Comparison of ENCODE assay signal across 8 mouse cellular contexts in the genomic region with DNA sequence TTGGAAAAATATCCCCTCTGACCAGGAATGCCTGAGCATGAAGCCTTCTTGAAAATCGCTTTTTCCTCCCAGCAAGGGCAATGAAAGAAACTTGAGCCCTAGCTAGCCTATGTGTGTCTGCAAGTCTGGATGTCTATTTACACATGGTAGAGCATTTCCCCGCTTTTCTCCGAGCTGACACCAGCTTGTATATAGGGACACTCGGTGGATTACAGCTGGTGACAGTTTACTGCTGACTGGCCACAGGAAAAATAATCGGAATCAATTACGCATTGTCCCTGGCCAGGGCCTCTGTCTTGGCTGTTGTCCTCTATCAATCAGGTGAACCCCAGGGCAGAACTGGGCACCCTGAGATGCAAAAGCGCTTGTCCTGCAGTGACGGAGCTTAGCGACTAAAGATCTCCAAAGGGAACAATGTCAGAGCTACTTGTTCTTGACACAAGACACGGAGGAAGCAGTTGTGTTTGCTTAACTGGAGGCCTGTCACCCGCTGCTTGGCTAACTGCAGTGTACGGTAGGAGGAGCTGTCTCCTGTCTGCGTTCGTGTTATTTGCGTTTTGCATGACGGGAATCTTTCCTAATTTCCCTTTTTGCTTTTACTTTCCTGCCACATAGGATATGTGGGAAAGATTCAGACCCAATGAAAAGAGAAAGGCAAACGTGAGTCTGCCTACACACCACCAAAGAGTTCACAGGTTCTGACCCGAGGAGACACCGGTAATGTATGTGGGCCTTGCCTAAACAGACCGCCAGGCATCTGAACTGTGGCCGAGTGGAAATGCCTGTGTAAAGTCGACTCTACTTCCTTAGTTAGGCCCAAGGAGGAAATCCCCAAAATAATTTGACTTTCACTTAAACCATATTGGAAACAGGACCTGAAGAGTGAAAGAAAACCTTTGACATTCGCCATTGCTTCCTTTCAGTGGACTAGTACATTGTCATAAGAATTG. TPM values are rescaled to one million over a fixed set of nuclear protein-coding genes. Genes with fewer than 3 reads are reported as not detected.
A peak's percentile ranks its signal among the peaks of the same experiment; 100 is the strongest.
DNase-seq lines count a peak whose midpoint lies in the region; ATAC-seq and TF ChIP-seq lines count a peak whose summit lies in the region.

No protein-coding gene starts in this region.

- TF ChIP-seq CTCF in lung, embryonic 14.5 days (IDR thresholded peaks at IDR 0.05; ENCODE audit: low read depth) = peak; percentile 85

- H3K4me3 ChIP-seq in brown adipose tissue, adult 24 weeks (ENCODE audit: insufficient read depth, low read depth, low read length) = peak overlapping the region; percentile 53
- H3K4me3 ChIP-seq in heart, embryonic 10.5 days = no peak overlapping the region
- H3K4me3 ChIP-seq in lung, embryonic 14.5 days (ENCODE audit: low read depth, low read length) = peak overlapping the region; percentile 5; the same call in 1 of the 2 replicates
- H3K4me3 ChIP-seq in neural tube, embryonic 15.5 days (replicated peaks) = no peak overlapping the region

- no peaks in the 10 kb centered on the region for H3K4me1 ChIP-seq in brown adipose tissue, adult 24 weeks (ENCODE audit: control insufficient read depth, insufficient read depth, insufficient read length, low read length)
- H3K4me1 ChIP-seq in heart, embryonic 10.5 days = peaks cover 45% of the 10 kb centered on the region
- H3K4me1 ChIP-seq in lung, embryonic 14.5 days (ENCODE audit: insufficient read depth) = peaks cover 30% of the 10 kb centered on the region
- peaks cover 26% of the 10 kb centered on the region for H3K4me1 ChIP-seq in neural tube, embryonic 15.5 days

- H3K27ac ChIP-seq in brown adipose tissue, adult 24 weeks (replicated peaks; ENCODE audit: low read depth, low read length) = peak overlapping the region; percentile 94
- peak overlapping the region; percentile 83 for H3K27ac ChIP-seq in heart, embryonic 10.5 days
- peak overlapping the region; percentile 94 for H3K27ac ChIP-seq in lung, embryonic 14.5 days (ENCODE audit: low read depth)
- H3K27ac ChIP-seq in neural tube, embryonic 15.5 days (replicated peaks) = peak overlapping the region; percentile 52

- peak; percentile 45 for DNase-seq in CD4-positive, CD25-positive, alpha-beta regulatory T cell, adult 2 months (ENCODE audit: low read depth, low spot score)
- DNase-seq in heart, embryonic 10.5 days (ENCODE audit: low spot score) = no peak
- DNase-seq in kidney, adult 8-10 months = peak; percentile 53
- peak; percentile 89 for DNase-seq in lung, embryonic 14.5 days
- DNase-seq in left cerebral cortex, adult 11 months (ENCODE audit: low spot score) = no peak

- H3K4me2 ChIP-seq in lung, embryonic 14.5 days = peak overlapping the region; percentile 48
- peak overlapping the region; percentile 15; the same call in 1 of the 2 replicates for H3K4me2 ChIP-seq in neural tube, embryonic 15.5 days

- ATAC-seq in CD4-positive, CD25-positive, alpha-beta regulatory T cell, adult 4 months = no peak
- peak; percentile 74 for ATAC-seq in lung, embryonic 14.5 days (ENCODE audit: insufficient read depth)
- ATAC-seq in neural tube, embryonic 15.5 days (ENCODE audit: low FRiP score) = no peak

- no peaks in the 10 kb centered on the region for H3K9me3 ChIP-seq in heart, embryonic 10.5 days
- no peaks in the 10 kb centered on the region for H3K9me3 ChIP-seq in lung, embryonic 14.5 days (ENCODE audit: low read depth, low read length)
- H3K9me3 ChIP-seq in neural tube, embryonic 15.5 days (replicated peaks) = no peaks in the 10 kb centered on the region

- H3K36me3 ChIP-seq in heart, embryonic 10.5 days = no peaks in the 10 kb centered on the region
- H3K36me3 ChIP-seq in lung, embryonic 14.5 days (ENCODE audit: insufficient read depth) = no peaks in the 10 kb centered on the region
- no peaks in the 10 kb centered on the region for H3K36me3 ChIP-seq in neural tube, embryonic 15.5 days

- 63% methylated on average over 23 of the region's 23 CpGs for WGBS in heart, embryonic 10.5 days
- 13% methylated on average over 23 of the region's 23 CpGs for WGBS in lung, embryonic 14.5 days
- WGBS in neural tube, embryonic 15.5 days = 44% methylated on average over 23 of the region's 23 CpGs

- no peaks in the 10 kb centered on the region for H3K27me3 ChIP-seq in heart, embryonic 10.5 days (ENCODE audit: insufficient read depth, poor library complexity, severe bottlenecking)
- H3K27me3 ChIP-seq in lung, embryonic 14.5 days (ENCODE audit: insufficient read depth, low read length) = no peaks in the 10 kb centered on the region
- no peaks in the 10 kb centered on the region for H3K27me3 ChIP-seq in neural tube, embryonic 15.5 days (replicated peaks)

- H3K9ac ChIP-seq in lung, embryonic 14.5 days = peak overlapping the region; percentile 40; the same call in 1 of the 2 replicates
- H3K9ac ChIP-seq in neural tube, embryonic 15.5 days (replicated peaks) = no peak overlapping the region

RNA-seq across cellular contexts. Expression of a gene that starts 25.7 kb away (rescaled TPM):
- polyA plus RNA-seq in CD4-positive, CD25-positive, alpha-beta regulatory T cell, adult 4 months (2017; shearing (Covaris generic)) = not detected
- polyA plus RNA-seq in brown adipose tissue, adult 24 weeks (2012; ENCODE audit: insufficient read depth, insufficient read length, missing spikeins) = not detected in 2 replicates
- not detected in 2 replicates for polyA plus RNA-seq in heart, embryonic 10.5 days (2016; fragmentation: Nextera tagmentation; extraction: Ambion mirVana)
- not detected in 2 replicates for polyA plus RNA-seq in lung, embryonic 14.5 days (2014; fragmentation: Nextera tagmentation; extraction: Ambion mirVana)
- polyA plus RNA-seq in neural tube, embryonic 15.5 days (2015; fragmentation: Nextera tagmentation; extraction: Ambion mirVana) = 0.20 and 0.24 TPM in 2 replicates

RNA-seq across cellular contexts. Expression of a gene that starts 36.1 kb away (rescaled TPM):
- 10 to 100 TPM; 26.7 to 28.0 TPM for polyA plus RNA-seq in CD4-positive, CD25-positive, alpha-beta regulatory T cell, adult 4 months (2017; shearing (Covaris generic))
- polyA plus RNA-seq in brown adipose tissue, adult 24 weeks (2012; ENCODE audit: insufficient read depth, insufficient read length, missing spikeins) = 7.6 and 11.4 TPM in 2 replicates
- 24.0 and 29.9 TPM in 2 replicates for polyA plus RNA-seq in heart, embryonic 10.5 days (2016; fragmentation: Nextera tagmentation; extraction: Ambion mirVana)
- 35.2 and 40.0 TPM in 2 replicates for polyA plus RNA-seq in lung, embryonic 14.5 days (2014; fragmentation: Nextera tagmentation; extraction: Ambion mirVana)
- polyA plus RNA-seq in neural tube, embryonic 15.5 days (2015; fragmentation: Nextera tagmentation; extraction: Ambion mirVana) = 33.8 and 35.5 TPM in 2 replicates

Comparison
In these comparisons a context has a peak if more than half of its experiments do, and no peak if none do; other contexts are left out.
1. DNase-seq: peak in CD4-positive, CD25-positive, alpha-beta regulatory T cell, adult 2 months (single experiment), kidney, adult 8-10 months (2 of 2) and lung, embryonic 14.5 days (single experiment); none in heart, embryonic 10.5 days (single experiment) and left cerebral cortex, adult 11 months (single experiment).
2. H3K4me3 ChIP-seq: peak in brown adipose tissue, adult 24 weeks (single experiment) and lung, embryonic 14.5 days (single experiment); none in heart, embryonic 10.5 days (single experiment) and neural tube, embryonic 15.5 days (single experiment).
3. Peak in every context shown above with its lines, with median percentiles within 50 percentile points of each other: H3K27ac ChIP-seq.